Mouse (Mus musculus) Patski (cell line): ENCODE measurements around the gene Pik3c2a. TPM values are rescaled to one million over a fixed set of nuclear protein-coding genes. Genes with fewer than 3 reads are reported as not detected.

ENCODE experiments used
- ATAC-seq: fragments of 100-300 bp; one replicate; pipeline ENCODE4 v1.8.0; 2021
- CTCF ChIA-PET: fragments of 350-600 bp; sonication (Branson Sonifier 250); formaldehyde crosslinking; loops from one replicate; lab custom pipeline; 2022; ENCODE audit warnings: inconsistent platforms; lab: Charles Lee
- POLR2A ChIA-PET: fragments of 350-600 bp; sonication (Branson Sonifier 250); formaldehyde crosslinking; loops from one replicate; lab custom pipeline; 2022; ENCODE audit warnings: antibody characterized with exemption, inconsistent platforms; lab: Charles Lee
- DNase-seq: peaks from one replicate; pipeline ENCODE4 v3.0.0-alpha.2; 2011; ENCODE audit warnings: low read depth, low spot score
- H3K27me3 ChIP-seq: fragments of 371-371 bp; one replicate; pipeline ENCODE4 v1.5.1; 2021
- CTCF ChIP-seq: fragments of 100-300 bp; IDR thresholded peaks from one replicate; pipeline ENCODE4 v1.5.1; 2021
- in situ Hi-C: fragments of 300-500 bp; cut with MboI; formaldehyde crosslinking; loops from 3 replicates; pipeline ENCODE4 v1.11.1; 2018; ENCODE audit warnings: low pct_unique_long_range_greater_than_20kb, mixed read lengths
- polyA plus RNA-seq: library from polyadenylated mRNA; unstranded; gene quantifications from one replicate; pipeline ENCODE4 v1.2.3, GENCODE M21; 2021

Gene Pik3c2a
- polyA plus RNA-seq, 1 experiment from 2014 or later: 21.2 TPM

- ChIA-PET POLR2A (interaction anchor here (1.6 kb wide), 1 partner anchor 15 kb away, joined by 3 read pairs; no protein-coding TSS in a partner anchor), CTCF (interaction anchor here (1.6 kb wide), 2 partner anchors 10 to 13 kb away, joined by 4 to 6 read pairs; partner anchors contain the start of gene Pik3c2a)
- in situ Hi-C loops: loop anchor here (5.0 to 10.0 kb wide), 2 partner anchors 55 to 148 kb away; no protein-coding TSS in a partner anchor
- TF ChIP-seq CTCF: no peak
- no peaks in the 10 kb centered on the region for H3K27me3 ChIP-seq
- DNase-seq (no peak), ATAC-seq (peak; percentile 52)
Observed at GRCm38 (mm10) chr7:116456964-116457363, 13.7 kb upstream of the Pik3c2a start.

- no peak for DNase-seq
- TF ChIP-seq CTCF: no peak
- CTCF ChIA-PET: interaction anchor here (0.6 to 1.0 kb wide), 2 partner anchors 10 to 147 kb away, joined by 3 to 6 read pairs; no protein-coding TSS in a partner anchor
- in situ Hi-C loops: no loop called here
- no peaks in the 10 kb centered on the region for H3K27me3 ChIP-seq
- ATAC-seq: no peak
- POLR2A ChIA-PET: no interaction called here
Observed at GRCm38 (mm10) chr7:116446645-116447044, 3.4 kb upstream of the Pik3c2a start.

- in situ Hi-C loops: no loop called here
- ChIA-PET POLR2A (interaction anchor here (0.7 to 1.4 kb wide), 2 partner anchors 64 to 68 kb away, joined by 3 to 4 read pairs; no protein-coding TSS in a partner anchor), CTCF (interaction anchor here (0.9 to 2.6 kb wide), 4 partner anchors 9 to 60 kb away, joined by 3 to 7 read pairs (median 4); partner anchors contain the start of gene Nucb2)
- H3K27me3 ChIP-seq: no peaks in the 10 kb centered on the region
- peak; percentile 62 for DNase-seq
- peak; percentile 83 for ATAC-seq
- no peak for TF ChIP-seq CTCF
Observed at GRCm38 (mm10) chr7:116444326-116444809, 1.1 kb upstream of the Pik3c2a start.

GRCm38 (mm10) chr7:116443697-116444325, 562 bp upstream of the Pik3c2a start:
- in situ Hi-C loops: no loop called here
- POLR2A ChIA-PET: interaction anchor here (0.6 to 1.4 kb wide), 3 partner anchors 56 to 69 kb away, joined by 3 read pairs; partner anchors contain the start of gene Nucb2
- no peak for TF ChIP-seq CTCF
- DNase-seq: no peak
- no peak for ATAC-seq
- no peaks in the 10 kb centered on the region for H3K27me3 ChIP-seq
- CTCF ChIA-PET: interaction anchor here (0.9 to 2.6 kb wide), 5 partner anchors 10 to 93 kb away, joined by 3 to 7 read pairs (median 3); partner anchors contain the start of gene Nucb2

GRCm38 (mm10) chr7:116442226-116442625, 1.0 kb downstream of the Pik3c2a start:
- in situ Hi-C loops: no loop called here
- ChIA-PET CTCF (interaction anchor here (1.0 to 2.9 kb wide), 3 partner anchors 12 to 166 kb away, joined by 3 to 11 read pairs (median 3); no protein-coding TSS in a partner anchor), POLR2A (interaction anchor here (0.8 to 0.9 kb wide), 2 partner anchors 14 to 15 kb away, joined by 3 read pairs; no protein-coding TSS in a partner anchor)
- DNase-seq (no peak), ATAC-seq (no peak)
- H3K27me3 ChIP-seq: no peaks in the 10 kb centered on the region
- TF ChIP-seq CTCF: no peak

GRCm38 (mm10) chr7:116441346-116441745, 1.9 kb downstream of the Pik3c2a start:
- no peaks in the 10 kb centered on the region for H3K27me3 ChIP-seq
- POLR2A ChIA-PET: interaction anchor here (0.8 to 2.0 kb wide), 3 partner anchors 11 to 15 kb away, joined by 3 to 8 read pairs (median 3); no protein-coding TSS in a partner anchor
- CTCF ChIA-PET: interaction anchor here (1.0 to 2.9 kb wide), 5 partner anchors 11 to 166 kb away, joined by 3 to 11 read pairs (median 3); no protein-coding TSS in a partner anchor
- TF ChIP-seq CTCF: no peak
- DNase-seq: no peak
- in situ Hi-C loops: no loop called here
- no peak for ATAC-seq

- in situ Hi-C loops: no loop called here
- ChIA-PET CTCF (interaction anchor here (1.0 kb wide), 1 partner anchor 13 kb away, joined by 3 read pairs; no protein-coding TSS in a partner anchor), POLR2A (no interaction called here)
- H3K27me3 ChIP-seq: no peaks in the 10 kb centered on the region
- DNase-seq: no peak
- no peak for ATAC-seq
- no peak for TF ChIP-seq CTCF
Observed at GRCm38 (mm10) chr7:116431661-116432060, 11.6 kb downstream of the Pik3c2a start.

GRCm38 (mm10) chr7:116430926-116431325, 12.3 kb downstream of the Pik3c2a start:
- no peak for DNase-seq
- ChIA-PET POLR2A (interaction anchor here (1.6 kb wide), 1 partner anchor 10 kb away, joined by 8 read pairs; no protein-coding TSS in a partner anchor), CTCF (interaction anchor here (1.0 to 1.7 kb wide), 2 partner anchors 10 to 13 kb away, joined by 3 to 11 read pairs; no protein-coding TSS in a partner anchor)
- no peak for TF ChIP-seq CTCF
- no peaks in the 10 kb centered on the region for H3K27me3 ChIP-seq
- ATAC-seq: no peak
- in situ Hi-C loops: no loop called here

GRCm38 (mm10) chr7:116427206-116427605, 16.0 kb downstream of the Pik3c2a start:
- in situ Hi-C loops: no loop called here
- DNase-seq (no peak), ATAC-seq (no peak)
- POLR2A ChIA-PET: interaction anchor here (1.5 kb wide), 1 partner anchor 15 kb away, joined by 3 read pairs; no protein-coding TSS in a partner anchor
- no peak for TF ChIP-seq CTCF
- CTCF ChIA-PET: interaction anchor here (1.0 to 1.3 kb wide), 3 partner anchors 11 to 17 kb away, joined by 4 to 7 read pairs (median 4); partner anchors contain the start of gene Pik3c2a
- H3K27me3 ChIP-seq: no peaks in the 10 kb centered on the region

- DNase-seq (no peak), ATAC-seq (no peak)
- in situ Hi-C loops: no loop called here
- ChIA-PET POLR2A (no interaction called here), CTCF (no interaction called here)
- H3K27me3 ChIP-seq: no peaks in the 10 kb centered on the region
- no peak for TF ChIP-seq CTCF
Observed at GRCm38 (mm10) chr7:116425771-116426170, 17.5 kb downstream of the Pik3c2a start.
